Mouse (Mus musculus): Measurements from ENCODE around the gene Eif2ak4. TPM values are rescaled to one million over a fixed set of nuclear protein-coding genes. Genes with fewer than 3 reads are reported as not detected.

Eif2ak4 gene
- polyA plus RNA-seq, 1 experiment from 2014 or later = 8.9 TPM

GRCm38 (mm10) chr2:118520042-118520933, 131.9 kb downstream of the Eif2ak4 start:
- ATAC-seq (ENCODE audit: insufficient number of reproducible peaks, low FRiP score, low TSS enrichment, low read depth) = peak; percentile 82
- H3K9ac ChIP-seq = no peak overlapping the region
- H3K9me3 ChIP-seq = no peaks in the 10 kb centered on the region
- no peaks in the 10 kb centered on the region for H3K27me3 ChIP-seq
- no peak overlapping the region for H3K4me3 ChIP-seq
- 35% methylated on average over 9 of the region's 9 CpGs for WGBS
- no peaks in the 10 kb centered on the region for H3K36me3 ChIP-seq
- peak overlapping the region; percentile 69 for H3K27ac ChIP-seq
- no peak overlapping the region for H3K4me2 ChIP-seq
- peaks cover 29% of the 10 kb centered on the region for H3K4me1 ChIP-seq

GRCm38 (mm10) chr2:118522265-118522664, 133.8 kb downstream of the Eif2ak4 start:
- ATAC-seq (ENCODE audit: insufficient number of reproducible peaks, low FRiP score, low TSS enrichment, low read depth) = no peak
- peaks cover 29% of the 10 kb centered on the region for H3K4me1 ChIP-seq
- H3K27me3 ChIP-seq = no peaks in the 10 kb centered on the region
- no peak overlapping the region for H3K4me2 ChIP-seq
- H3K27ac ChIP-seq = no peak overlapping the region
- 17% methylated on average over 2 of the region's 2 CpGs for WGBS
- H3K4me3 ChIP-seq = no peak overlapping the region
- H3K9ac ChIP-seq = no peak overlapping the region
- no peaks in the 10 kb centered on the region for H3K9me3 ChIP-seq
- H3K36me3 ChIP-seq = no peaks in the 10 kb centered on the region

GRCm38 (mm10) chr2:118523163-118523730, 134.8 kb downstream of the Eif2ak4 start:
- no peak overlapping the region for H3K4me2 ChIP-seq
- whole genome bisulfite sequencing = 33% methylated on average over 5 of the region's 5 CpGs
- ATAC-seq (ENCODE audit: insufficient number of reproducible peaks, low FRiP score, low TSS enrichment, low read depth) = no peak
- peaks cover 31% of the 10 kb centered on the region for H3K4me1 ChIP-seq
- H3K9me3 ChIP-seq = no peaks in the 10 kb centered on the region
- no peaks in the 10 kb centered on the region for H3K36me3 ChIP-seq
- H3K4me3 ChIP-seq = no peak overlapping the region
- no peak overlapping the region for H3K9ac ChIP-seq
- no peak overlapping the region for H3K27ac ChIP-seq
- no peaks in the 10 kb centered on the region for H3K27me3 ChIP-seq

GRCm38 (mm10) chr2:118524811-118525210, 136.4 kb downstream of the Eif2ak4 start:
- Histone ChIP-seq H3K4me3 (no peak overlapping the region), H3K27me3 (no peaks in the 10 kb centered on the region), H3K27ac (no peak overlapping the region), H3K36me3 (no peaks in the 10 kb centered on the region), H3K4me1 (peaks cover 34% of the 10 kb centered on the region), H3K9ac (no peak overlapping the region), H3K4me2 (no peak overlapping the region), H3K9me3 (no peaks in the 10 kb centered on the region)
- 75% methylated on average over 3 of the region's 3 CpGs for WGBS
- ATAC-seq (ENCODE audit: insufficient number of reproducible peaks, low FRiP score, low TSS enrichment, low read depth) = no peak

Other genes with a start within 250 kb of the Eif2ak4 start
- gene Fsip1, start 131.7 kb upstream of the Eif2ak4 start, polyA plus RNA-seq (2015; fragmentation: Nextera tagmentation; extraction: Ambion mirVana) = 0.10 and 0.31 TPM in 2 replicates
- gene Gpr176, start 15.2 kb upstream of the Eif2ak4 start, polyA plus RNA-seq (2015; fragmentation: Nextera tagmentation; extraction: Ambion mirVana) = 0.42 and 0.73 TPM in 2 replicates
- gene Srp14, start 91.1 kb downstream of the Eif2ak4 start, polyA plus RNA-seq (2015; fragmentation: Nextera tagmentation; extraction: Ambion mirVana) = 235 and 240 TPM in 2 replicates
- gene Bmf, start 161.1 kb downstream of the Eif2ak4 start, polyA plus RNA-seq (2015; fragmentation: Nextera tagmentation; extraction: Ambion mirVana) = 3.8 and 5.9 TPM in 2 replicates
- gene Bub1b, start 209.6 kb downstream of the Eif2ak4 start, polyA plus RNA-seq (2015; fragmentation: Nextera tagmentation; extraction: Ambion mirVana) = 62.8 and 64.2 TPM in 2 replicates